Mouse (Mus musculus) left cerebral cortex, postnatal 10 days (tissue): Measurements from ENCODE around the gene Soat1. TPM values are rescaled to one million over a fixed set of nuclear protein-coding genes. Genes with fewer than 3 reads are reported as not detected.
"Not testable (repeated sequence)": the region's sequence is repeated elsewhere in the genome, so short reads cannot be mapped to it uniquely, and the experiment has no call there.

Experiments used
- DNase-seq, 2 experiments: peaks; one replicate each; pipeline ENCODE4 v3.0.0; 2021 to 2022; ENCODE audit warnings: low spot score in 2 of 2, mixed read lengths in 1 of 2; ENCODE audit errors: extremely low spot score in 1 of 2
- intact Hi-C: fragments of 180-260 bp; cut with DNase I; formaldehyde crosslinking; loops from one replicate; pipeline ENCODE4 v1.15.1; 2025
- total RNA-seq, 2 experiments: library from RNA; stranded (reverse); gene quantifications; 2 replicates each; pipeline ENCODE4 v1.2.3; 2021

Gene Soat1
- total RNA-seq, 2 experiments from 2014 or later = 26.0 to 33.8 TPM

- DNase-seq = no peak
- intact Hi-C loops = no loop called here
Measured at GRCm38 (mm10) chr1:156437726-156438125, 36.4 kb downstream of the Soat1 start.

GRCm38 (mm10) chr1:156437016-156437708, 37.0 kb downstream of the Soat1 start:
- intact Hi-C loops = no loop called here
- DNase-seq = no peak

- intact Hi-C loops = no loop called here
- no peak for DNase-seq
Measured at GRCm38 (mm10) chr1:156433497-156433896, 40.6 kb downstream of the Soat1 start.

- intact Hi-C loops = no loop called here
- DNase-seq = no peak
Measured at GRCm38 (mm10) chr1:156432498-156432897, 41.6 kb downstream of the Soat1 start.

GRCm38 (mm10) chr1:156428434-156428833, 45.7 kb downstream of the Soat1 start:
- intact Hi-C loops = loop anchor here (10.0 kb wide), 1 partner anchor 206 kb away; no protein-coding TSS in a partner anchor
- peak in 1 of 2 experiments; percentile 44 for DNase-seq

GRCm38 (mm10) chr1:156425746-156426145, 48.4 kb downstream of the Soat1 start:
- intact Hi-C loops = loop anchor here (10.0 kb wide), 1 partner anchor 209 kb away; no protein-coding TSS in a partner anchor
- no peak for DNase-seq

GRCm38 (mm10) chr1:156424054-156424453, 50.1 kb downstream of the Soat1 start:
- intact Hi-C loops = loop anchor here (5.0 to 10.0 kb wide), 2 partner anchors 48 to 211 kb away; partner anchors contain the start of gene Soat1
- DNase-seq = no peak

- intact Hi-C loops = loop anchor here (5.0 to 10.0 kb wide), 2 partner anchors 49 to 211 kb away; partner anchors contain the start of gene Soat1
- no peak for DNase-seq
Measured at GRCm38 (mm10) chr1:156423493-156423892, 50.6 kb downstream of the Soat1 start.

GRCm38 (mm10) chr1:156422856-156423255, 51.3 kb downstream of the Soat1 start:
- DNase-seq = no peak
- intact Hi-C loops = loop anchor here (5.0 to 10.0 kb wide), 2 partner anchors 49 to 212 kb away; partner anchors contain the start of gene Soat1

GRCm38 (mm10) chr1:156420671-156421297, 53.3 kb downstream of the Soat1 start, which contains the start of gene Axdnd1:
TSS of gene Axdnd1 (minus strand) at chr1:156421159.
- intact Hi-C loops = loop anchor here (5.0 to 10.0 kb wide), 2 partner anchors 52 to 214 kb away; partner anchors contain the start of gene Soat1
- peak; percentile 74 to 91 for DNase-seq

GRCm38 (mm10) chr1:156418170-156418569, 56.0 kb downstream of the Soat1 start:
- no peak for DNase-seq
- intact Hi-C loops = loop anchor here (2.0 kb wide), 1 partner anchor 123 kb away; no protein-coding TSS in a partner anchor

GRCm38 (mm10) chr1:156408521-156408920, 65.6 kb downstream of the Soat1 start:
- intact Hi-C loops = no loop called here
- no peak for DNase-seq

- DNase-seq = no peak
Measured at GRCm38 (mm10) chr1:156408004-156408403, 66.1 kb downstream of the Soat1 start.

GRCm38 (mm10) chr1:156403251-156403650, 70.9 kb downstream of the Soat1 start:
- no peak for DNase-seq
- intact Hi-C loops = no loop called here

More at GRCm38 (mm10) chr1:156408004-156408403, 66.1 kb downstream of the Soat1 start:
- intact Hi-C loops = no loop called here

GRCm38 (mm10) chr1:156402491-156402890, 71.6 kb downstream of the Soat1 start:
- DNase-seq = no peak
- intact Hi-C loops = no loop called here

GRCm38 (mm10) chr1:156400159-156400558, 74.0 kb downstream of the Soat1 start:
- intact Hi-C loops, DNase-seq: not testable (repeated sequence)

- DNase-seq = no peak
- intact Hi-C loops = no loop called here
Measured at GRCm38 (mm10) chr1:156393148-156393547, 81.0 kb downstream of the Soat1 start.

- intact Hi-C loops = no loop called here
- no peak for DNase-seq
Measured at GRCm38 (mm10) chr1:156386880-156387279, 87.3 kb downstream of the Soat1 start.

GRCm38 (mm10) chr1:156386232-156386631, 87.9 kb downstream of the Soat1 start:
- DNase-seq = no peak
- intact Hi-C loops = no loop called here

GRCm38 (mm10) chr1:156381217-156381616, 92.9 kb downstream of the Soat1 start:
- intact Hi-C loops = no loop called here

More at GRCm38 (mm10) chr1:156381217-156381616, 92.9 kb downstream of the Soat1 start:
- DNase-seq = no peak
